11 mouse cellular contexts compared by ENCODE assay signal in genomic region chr14:13771163-13771562, GRCm38 (mm10).
DNase-seq lines count a peak whose midpoint lies in the region; ATAC-seq lines count a peak whose summit lies in the region.
"Had no signal": no experiment of that assay in that cellular context is flagged by ENCODE, and none has a peak within 500 bp of the region (broad histone marks: within the 10 kb centered on the region; RNA-seq: fewer than 3 reads in every experiment).

No protein-coding gene starts in this region.

- 64% methylated on average over 2 of the region's 2 CpGs for WGBS in forebrain, embryonic 11.5 days
- WGBS in hindbrain, embryonic 16.5 days = 74% methylated on average over 2 of the region's 2 CpGs
- 55% methylated on average over 2 of the region's 2 CpGs for WGBS in neural tube, embryonic 12.5 days

- H3K4me2 ChIP-seq in forebrain, embryonic 11.5 days (ENCODE audit: low read depth, low read length, severe bottlenecking) = no peak overlapping the region
- no peak overlapping the region for H3K4me2 ChIP-seq in hindbrain, embryonic 16.5 days (ENCODE audit: low read length)
- H3K4me2 ChIP-seq in neural tube, embryonic 12.5 days (replicated peaks) = no peak overlapping the region

- ATAC-seq in frontal cortex, adult (ENCODE audit: low TSS enrichment) = peak; percentile 76
- ATAC-seq in forebrain, embryonic 11.5 days (replicated peaks; ENCODE audit: low FRiP score) = peak; percentile 18
- peak; percentile 62 for ATAC-seq in hindbrain, embryonic 16.5 days
- peak; percentile 46 for ATAC-seq in neural tube, embryonic 12.5 days (ENCODE audit: low FRiP score, low read depth)

- no peak for DNase-seq in frontal cortex, postnatal 25 days (ENCODE audit: low spot score in 2 of 2)
- DNase-seq in forebrain, embryonic 11.5 days (ENCODE audit: low spot score) = no peak
- no peak for DNase-seq in gastrocnemius, adult 18-20 months (ENCODE audit: low spot score)
- DNase-seq in right cerebral cortex, postnatal 36 days (ENCODE audit: low spot score in 2 of 2) = no peak
- DNase-seq in thymus, postnatal 0 days (ENCODE audit: low spot score) = no peak
- DNase-seq: cerebellum, postnatal 10 days; kidney, adult 11 months; thymus, adult 2 months had no signal

- H3K27me3 ChIP-seq in forebrain, embryonic 11.5 days (ENCODE audit: control insufficient read depth, insufficient read depth, low read length) = no peaks in the 10 kb centered on the region
- no peaks in the 10 kb centered on the region for H3K27me3 ChIP-seq in hindbrain, embryonic 16.5 days (replicated peaks; ENCODE audit: control insufficient read depth, insufficient read depth, low read length)
- H3K27me3 ChIP-seq in neural tube, embryonic 12.5 days (replicated peaks) = no peaks in the 10 kb centered on the region

- peaks cover 3% of the 10 kb centered on the region; the same call in 1 of the 2 replicates for H3K4me1 ChIP-seq in forebrain, embryonic 11.5 days (replicated peaks; ENCODE audit: control insufficient read depth, insufficient read depth, low read length)
- peaks cover 7% of the 10 kb centered on the region for H3K4me1 ChIP-seq in hindbrain, embryonic 16.5 days (ENCODE audit: control insufficient read depth, insufficient read depth, low read depth, low read length)
- peaks cover 13% of the 10 kb centered on the region for H3K4me1 ChIP-seq in neural tube, embryonic 12.5 days

- H3K9me3 ChIP-seq in forebrain, embryonic 11.5 days (ENCODE audit: control insufficient read depth, low read length) = no peaks in the 10 kb centered on the region
- no peaks in the 10 kb centered on the region for H3K9me3 ChIP-seq in hindbrain, embryonic 16.5 days (ENCODE audit: control insufficient read depth, low read length)
- no peaks in the 10 kb centered on the region for H3K9me3 ChIP-seq in neural tube, embryonic 12.5 days

- no peak overlapping the region for H3K9ac ChIP-seq in forebrain, embryonic 11.5 days (ENCODE audit: low read length)
- no peak overlapping the region for H3K9ac ChIP-seq in hindbrain, embryonic 16.5 days (ENCODE audit: low read depth, low read length)
- no peak overlapping the region for H3K9ac ChIP-seq in neural tube, embryonic 12.5 days

- H3K27ac ChIP-seq in forebrain, embryonic 11.5 days (ENCODE audit: low read depth, low read length) = peak overlapping the region; percentile 53
- peak overlapping the region; percentile 39; the same call in 1 of the 2 replicates for H3K27ac ChIP-seq in hindbrain, embryonic 16.5 days (ENCODE audit: low read depth, low read length)
- no peak overlapping the region for H3K27ac ChIP-seq in neural tube, embryonic 12.5 days

- H3K4me3 ChIP-seq in forebrain, embryonic 11.5 days (ENCODE audit: low read depth, low read length) = no peak overlapping the region
- no peak overlapping the region for H3K4me3 ChIP-seq in hindbrain, embryonic 16.5 days (ENCODE audit: low read length)
- no peak overlapping the region for H3K4me3 ChIP-seq in neural tube, embryonic 12.5 days

- no peaks in the 10 kb centered on the region for H3K36me3 ChIP-seq in forebrain, embryonic 11.5 days (ENCODE audit: control insufficient read depth, insufficient read depth, low read length)
- H3K36me3 ChIP-seq in hindbrain, embryonic 16.5 days (ENCODE audit: control insufficient read depth, insufficient read depth, low read length) = no peaks in the 10 kb centered on the region
- no peaks in the 10 kb centered on the region for H3K36me3 ChIP-seq in neural tube, embryonic 12.5 days

Comparison
In these comparisons a context has a peak if more than half of its experiments do, and no peak if none do; other contexts are left out.
1. ATAC-seq: peak in every context shown above with its lines; median percentile 76 in frontal cortex, adult; 62 in hindbrain, embryonic 16.5 days; 46 in neural tube, embryonic 12.5 days; 18 in forebrain, embryonic 11.5 days.